Mouse (Mus musculus): ENCODE measurements around the gene Xkr8. TPM values are rescaled to one million over a fixed set of nuclear protein-coding genes. Genes with fewer than 3 reads are reported as not detected.
"Not testable (repeated sequence)": the region's sequence is repeated elsewhere in the genome, so short reads cannot be mapped to it uniquely, and the experiment has no call there.

Xkr8 gene
- polyA plus RNA-seq, 1 experiment = 7.5 TPM

- peak; percentile 63; the same call in 1 of the 2 replicates for TF ChIP-seq POLR2A (IDR thresholded peaks at IDR 0.05; ENCODE audit: control insufficient read depth, extremely low read depth, insufficient read depth, low read length, poor library complexity)
- TF ChIP-seq CTCF (IDR thresholded peaks at IDR 0.05; ENCODE audit: borderline replicate concordance, control insufficient read depth, extremely low read depth, insufficient read depth, low read length, poor library complexity) = 0 out of 2 replicates have a peak, but pooled peaks have one; percentile 24
- under 1% methylated on average over 71 of the region's 71 CpGs for WGBS
- H3K4me3 ChIP-seq (ENCODE audit: control insufficient read depth, insufficient read depth, low read length) = peak within 1 kb of the TSS; percentile 92
- peaks cover 20% of the 10 kb centered on the region for H3K36me3 ChIP-seq (ENCODE audit: control insufficient read depth, insufficient read depth, low read length)
- DNase-seq = peak; percentile 99
- H3K27me3 ChIP-seq (ENCODE audit: control insufficient read depth, insufficient read depth, low read length) = no peaks in the 10 kb centered on the region
- peaks cover 6% of the 10 kb centered on the region; the same call in 1 of the 2 replicates for H3K4me1 ChIP-seq (replicated peaks; ENCODE audit: control insufficient read depth, insufficient read depth, low read length)
- H3K27ac ChIP-seq (ENCODE audit: control insufficient read depth, insufficient read depth, low read length) = no peak within 1 kb of the TSS
Observed at GRCm38 (mm10) chr4:132767914-132768876, 35.8 kb upstream of the Xkr8 start, which contains the start of gene Rpa2. Gene Rpa2, plus strand, starts transcription at chr4:132768332.

- H3K4me1 ChIP-seq (replicated peaks; ENCODE audit: control insufficient read depth, insufficient read depth, low read length); H3K27ac ChIP-seq (ENCODE audit: control insufficient read depth, insufficient read depth, low read length); DNase-seq; H3K27me3 ChIP-seq (ENCODE audit: control insufficient read depth, insufficient read depth, low read length); H3K36me3 ChIP-seq (ENCODE audit: control insufficient read depth, insufficient read depth, low read length); H3K4me3 ChIP-seq (ENCODE audit: control insufficient read depth, insufficient read depth, low read length): not testable (repeated sequence)
- WGBS = 96% methylated on average over 3 of the region's 3 CpGs
Observed at GRCm38 (mm10) chr4:132763125-132763524, 30.8 kb upstream of the Xkr8 start.

DNA sequence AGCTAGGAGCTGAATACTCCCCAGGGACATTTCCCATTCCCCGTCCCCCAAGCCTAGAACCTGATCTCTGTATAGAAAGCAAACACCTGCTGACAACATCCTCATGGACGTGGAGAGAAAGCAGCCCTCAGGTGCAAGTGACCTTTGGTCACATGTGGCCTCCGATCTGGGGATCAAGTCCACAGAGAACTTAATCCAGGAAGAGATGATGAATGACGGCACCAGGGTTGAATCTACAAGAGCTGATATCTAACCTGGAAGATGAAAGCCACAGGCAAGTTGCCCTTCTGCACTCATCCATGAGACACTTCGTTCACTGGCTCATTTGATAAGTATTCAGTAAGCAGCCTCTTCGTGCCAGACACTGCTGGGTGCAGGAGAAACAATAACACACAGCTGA, 30.3 kb upstream of the Xkr8 start:
- WGBS = 93% methylated on average over 6 of the region's 6 CpGs
- no peaks in the 10 kb centered on the region; the same call in 1 of the 2 replicates for H3K27me3 ChIP-seq (ENCODE audit: control insufficient read depth, insufficient read depth, low read length)
- no peak for DNase-seq
- H3K4me3 ChIP-seq (ENCODE audit: control insufficient read depth, insufficient read depth, low read length) = no peak overlapping the region
- H3K36me3 ChIP-seq (ENCODE audit: control insufficient read depth, insufficient read depth, low read length) = no peaks in the 10 kb centered on the region
- H3K27ac ChIP-seq (ENCODE audit: control insufficient read depth, insufficient read depth, low read length) = no peak overlapping the region
- TF ChIP-seq POLR2A (IDR thresholded peaks at IDR 0.05; ENCODE audit: control insufficient read depth, extremely low read depth, insufficient read depth, low read length, poor library complexity) = no peak
- no peak for TF ChIP-seq CTCF (IDR thresholded peaks at IDR 0.05; ENCODE audit: borderline replicate concordance, control insufficient read depth, extremely low read depth, insufficient read depth, low read length, poor library complexity)
- no peaks in the 10 kb centered on the region for H3K4me1 ChIP-seq (replicated peaks; ENCODE audit: control insufficient read depth, insufficient read depth, low read length)

DNA sequence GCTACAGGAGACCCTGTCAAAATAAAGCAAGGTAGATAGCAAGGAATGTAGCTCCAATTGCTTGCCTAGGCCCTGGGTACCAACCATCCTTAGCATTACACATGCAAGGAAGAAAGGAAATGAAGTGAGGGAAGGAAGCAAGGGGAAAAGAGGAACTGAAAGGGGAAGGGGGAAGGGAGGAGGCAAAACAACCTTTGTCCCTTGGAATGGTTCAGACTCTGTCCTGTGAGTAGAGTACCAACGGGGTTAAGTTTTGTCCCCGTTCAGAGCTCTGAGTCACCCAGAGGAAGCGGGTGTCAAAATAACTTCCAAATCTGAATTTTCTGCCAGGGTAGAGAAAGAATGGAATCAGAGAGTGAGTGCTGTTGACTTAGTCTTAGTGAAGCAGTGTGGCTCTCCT, 27.9 kb upstream of the Xkr8 start:
- H3K36me3 ChIP-seq (ENCODE audit: control insufficient read depth, insufficient read depth, low read length) = no peaks in the 10 kb centered on the region
- TF ChIP-seq POLR2A (IDR thresholded peaks at IDR 0.05; ENCODE audit: control insufficient read depth, extremely low read depth, insufficient read depth, low read length, poor library complexity) (no peak), CTCF (IDR thresholded peaks at IDR 0.05; ENCODE audit: borderline replicate concordance, control insufficient read depth, extremely low read depth, insufficient read depth, low read length, poor library complexity) (no peak)
- H3K4me3 ChIP-seq (ENCODE audit: control insufficient read depth, insufficient read depth, low read length) = no peak overlapping the region
- H3K27me3 ChIP-seq (ENCODE audit: control insufficient read depth, insufficient read depth, low read length) = no peaks in the 10 kb centered on the region; the same call in 1 of the 2 replicates
- DNase-seq = no peak
- 44% methylated on average over 3 of the region's 3 CpGs for WGBS
- H3K27ac ChIP-seq (ENCODE audit: control insufficient read depth, insufficient read depth, low read length) = no peak overlapping the region
- peaks cover 4% of the 10 kb centered on the region; the same call in 1 of the 2 replicates for H3K4me1 ChIP-seq (replicated peaks; ENCODE audit: control insufficient read depth, insufficient read depth, low read length)

DNA sequence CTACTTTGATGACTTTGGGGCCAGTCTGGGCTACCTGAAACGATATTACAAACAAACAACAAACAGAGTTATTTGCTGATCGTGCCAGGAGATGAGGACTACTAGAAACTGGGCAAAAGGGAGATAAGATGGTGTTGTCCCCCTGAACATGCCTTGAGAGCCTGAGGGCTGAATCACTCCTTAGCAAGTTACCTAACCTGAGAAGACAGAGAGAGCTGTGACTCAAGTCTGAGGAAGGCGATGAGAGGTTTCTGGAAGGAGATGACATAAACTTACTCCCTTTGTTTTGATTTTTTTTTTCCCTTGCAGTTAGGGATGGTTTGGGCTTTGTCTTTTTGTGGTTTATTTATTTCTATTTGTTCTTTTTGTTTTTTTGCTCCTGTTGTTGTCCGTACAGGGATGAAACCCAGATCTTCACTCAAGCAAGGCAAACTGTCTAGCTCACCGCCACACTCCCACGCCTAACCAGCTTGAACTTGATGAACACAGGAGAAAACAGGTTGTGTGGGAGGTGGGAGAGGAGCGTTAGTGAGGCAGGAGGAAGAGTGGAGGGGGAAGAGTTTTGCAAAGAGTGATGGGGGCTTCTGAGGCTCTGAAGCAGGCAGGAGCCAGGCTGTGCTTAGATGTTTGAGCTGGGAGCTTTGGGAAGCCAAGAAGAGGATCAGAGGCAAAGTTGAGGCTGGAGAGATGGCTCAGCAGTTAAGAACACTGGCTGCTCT, 25.4 kb upstream of the Xkr8 start:
- TF ChIP-seq CTCF (IDR thresholded peaks at IDR 0.05; ENCODE audit: borderline replicate concordance, control insufficient read depth, extremely low read depth, insufficient read depth, low read length, poor library complexity) = no peak
- TF ChIP-seq POLR2A (IDR thresholded peaks at IDR 0.05; ENCODE audit: control insufficient read depth, extremely low read depth, insufficient read depth, low read length, poor library complexity) = no peak
- H3K4me3 ChIP-seq (ENCODE audit: control insufficient read depth, insufficient read depth, low read length) = no peak overlapping the region

DNA sequence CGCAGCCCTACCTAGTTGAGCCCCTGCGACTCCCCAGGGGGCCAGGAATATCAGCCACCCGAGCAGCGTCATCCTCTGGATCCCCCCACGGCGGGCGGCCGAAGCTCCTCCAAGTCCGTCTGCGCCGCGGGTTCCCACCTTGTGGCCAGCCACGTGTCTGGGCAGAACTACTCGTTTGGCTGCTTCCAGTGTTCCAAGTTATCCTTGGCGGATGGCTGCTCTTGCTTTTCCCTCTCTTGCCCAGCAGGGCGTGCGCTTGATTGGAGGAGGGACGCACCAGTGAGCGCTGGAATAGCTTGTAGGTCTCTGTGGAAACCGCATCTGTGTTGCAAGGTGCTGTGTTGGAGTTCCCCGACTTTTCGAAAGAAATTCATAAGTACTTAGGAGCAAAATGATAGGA, 24.6 kb upstream of the Xkr8 start, which contains the start of gene Smpdl3b:
Gene Smpdl3b, minus strand, starts transcription at position 279 of the 400 bp plus-strand sequence.
- Histone ChIP-seq H3K36me3 (ENCODE audit: control insufficient read depth, insufficient read depth, low read length) (no peaks in the 10 kb centered on the region), H3K27me3 (ENCODE audit: control insufficient read depth, insufficient read depth, low read length) (no peaks in the 10 kb centered on the region; the same call in 1 of the 2 replicates), H3K4me1 (replicated peaks; ENCODE audit: control insufficient read depth, insufficient read depth, low read length) (peaks cover 4% of the 10 kb centered on the region; the same call in 1 of the 2 replicates), H3K27ac (ENCODE audit: control insufficient read depth, insufficient read depth, low read length) (no peak within 1 kb of the TSS), H3K4me3 (ENCODE audit: control insufficient read depth, insufficient read depth, low read length) (peak within 1 kb of the TSS; percentile 30)
- peak; percentile 18 for DNase-seq
- TF ChIP-seq POLR2A (IDR thresholded peaks at IDR 0.05; ENCODE audit: control insufficient read depth, extremely low read depth, insufficient read depth, low read length, poor library complexity) = no peak
- TF ChIP-seq CTCF (IDR thresholded peaks at IDR 0.05; ENCODE audit: borderline replicate concordance, control insufficient read depth, extremely low read depth, insufficient read depth, low read length, poor library complexity) = no peak
- WGBS = 1% methylated on average over 22 of the region's 22 CpGs

More for the DNA sequence above, 25.4 kb upstream of the Xkr8 start:
- DNase-seq = no peak
- H3K36me3 ChIP-seq (ENCODE audit: control insufficient read depth, insufficient read depth, low read length) = no peaks in the 10 kb centered on the region
- no peaks in the 10 kb centered on the region; the same call in 1 of the 2 replicates for H3K27me3 ChIP-seq (ENCODE audit: control insufficient read depth, insufficient read depth, low read length)
- no peak overlapping the region for H3K27ac ChIP-seq (ENCODE audit: control insufficient read depth, insufficient read depth, low read length)
- 84% methylated on average over 7 of the region's 7 CpGs for WGBS
- peaks cover 4% of the 10 kb centered on the region; the same call in 1 of the 2 replicates for H3K4me1 ChIP-seq (replicated peaks; ENCODE audit: control insufficient read depth, insufficient read depth, low read length)
